Mouse (Mus musculus): Measurements from ENCODE around the gene Gm17087.

DNA sequence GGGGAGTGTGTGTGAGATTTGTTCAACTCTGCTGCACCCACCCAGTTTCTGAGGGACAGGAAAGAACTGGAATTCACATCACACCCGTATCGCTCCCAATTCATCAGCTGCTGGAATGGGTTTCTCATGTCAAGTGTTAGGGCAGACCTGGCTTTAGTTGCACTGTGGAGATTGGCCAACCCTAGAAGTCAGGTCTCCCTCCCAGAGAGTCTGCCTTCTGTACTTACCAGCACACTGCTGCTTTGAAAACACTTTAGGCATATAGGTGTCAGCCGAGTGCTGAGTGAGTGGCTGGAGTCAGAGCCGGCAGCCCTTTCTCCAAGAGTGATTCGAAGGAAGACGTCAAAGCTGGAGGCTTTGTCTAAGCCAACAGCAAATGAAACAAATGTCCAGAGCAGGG, 10.5 kb downstream of the Gm17087 start:
- TF ChIP-seq CTCF (IDR thresholded peaks at IDR 0.05; ENCODE audit: borderline replicate concordance, insufficient read depth, low read length) (no peak), POLR2A (IDR thresholded peaks at IDR 0.05; ENCODE audit: low read depth, low read length) (no peak)
